Mouse (Mus musculus): ENCODE measurements around the gene Tubd1. TPM values are rescaled to one million over a fixed set of nuclear protein-coding genes. Genes with fewer than 3 reads are reported as not detected.

The Tubd1 gene
- polyA plus RNA-seq, 1 experiment from 2014 or later, result 7.7 TPM

DNA sequence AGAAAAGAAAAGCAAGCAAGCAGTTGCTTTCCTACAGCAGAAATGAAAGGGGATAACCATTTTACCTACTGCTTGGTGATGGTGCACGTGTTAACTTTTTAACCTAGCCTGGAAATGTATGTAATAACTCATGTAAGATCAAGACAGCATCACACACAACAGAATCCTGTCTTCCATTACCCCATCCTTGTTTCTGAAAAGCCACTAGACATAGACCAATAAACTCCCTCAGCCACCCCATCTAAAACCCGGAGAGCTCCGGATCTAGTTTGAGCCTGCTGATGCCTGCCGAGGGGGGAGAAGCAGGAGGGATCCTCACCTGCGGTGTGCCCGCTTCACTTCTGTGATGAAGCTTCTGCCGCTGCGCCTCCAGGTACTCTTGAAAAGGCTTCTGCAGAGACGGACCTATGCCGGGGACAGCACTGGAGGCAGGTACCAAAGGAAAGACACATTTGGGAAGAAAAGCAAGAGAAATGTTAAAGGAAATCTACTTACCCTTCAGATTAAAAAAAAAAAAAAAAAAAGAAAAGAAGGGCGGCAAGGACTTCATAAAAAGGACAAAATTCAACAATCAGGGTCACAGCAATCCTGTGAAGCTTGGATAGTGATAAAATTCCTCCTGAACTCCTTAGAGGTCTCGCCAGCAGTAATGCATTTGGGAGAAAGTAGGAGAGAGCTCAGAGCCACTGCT is 41.5 kb downstream of the Tubd1 start:
- no peaks in the 10 kb centered on the region for H3K9me3 ChIP-seq (ENCODE audit: control insufficient read depth, low read length)
- no peak for ATAC-seq
- peak overlapping the region; percentile 22; the same call in 1 of the 2 replicates for H3K4me3 ChIP-seq (ENCODE audit: low read length)
- no peaks in the 10 kb centered on the region for H3K36me3 ChIP-seq (ENCODE audit: control insufficient read depth, insufficient read depth, low read length)
- no peak overlapping the region for H3K27ac ChIP-seq (ENCODE audit: low read depth, low read length)
- H3K4me1 ChIP-seq (ENCODE audit: control insufficient read depth, insufficient read depth, low read depth, low read length), result no peaks in the 10 kb centered on the region
- no peaks in the 10 kb centered on the region for H3K27me3 ChIP-seq (replicated peaks; ENCODE audit: control insufficient read depth, insufficient read depth, low read length)
- no peak overlapping the region for H3K9ac ChIP-seq (ENCODE audit: low read depth, low read length)
- whole genome bisulfite sequencing, result 29% methylated on average over 12 of the region's 12 CpGs
- H3K4me2 ChIP-seq (ENCODE audit: low read length), result peak overlapping the region; percentile 37

DNA sequence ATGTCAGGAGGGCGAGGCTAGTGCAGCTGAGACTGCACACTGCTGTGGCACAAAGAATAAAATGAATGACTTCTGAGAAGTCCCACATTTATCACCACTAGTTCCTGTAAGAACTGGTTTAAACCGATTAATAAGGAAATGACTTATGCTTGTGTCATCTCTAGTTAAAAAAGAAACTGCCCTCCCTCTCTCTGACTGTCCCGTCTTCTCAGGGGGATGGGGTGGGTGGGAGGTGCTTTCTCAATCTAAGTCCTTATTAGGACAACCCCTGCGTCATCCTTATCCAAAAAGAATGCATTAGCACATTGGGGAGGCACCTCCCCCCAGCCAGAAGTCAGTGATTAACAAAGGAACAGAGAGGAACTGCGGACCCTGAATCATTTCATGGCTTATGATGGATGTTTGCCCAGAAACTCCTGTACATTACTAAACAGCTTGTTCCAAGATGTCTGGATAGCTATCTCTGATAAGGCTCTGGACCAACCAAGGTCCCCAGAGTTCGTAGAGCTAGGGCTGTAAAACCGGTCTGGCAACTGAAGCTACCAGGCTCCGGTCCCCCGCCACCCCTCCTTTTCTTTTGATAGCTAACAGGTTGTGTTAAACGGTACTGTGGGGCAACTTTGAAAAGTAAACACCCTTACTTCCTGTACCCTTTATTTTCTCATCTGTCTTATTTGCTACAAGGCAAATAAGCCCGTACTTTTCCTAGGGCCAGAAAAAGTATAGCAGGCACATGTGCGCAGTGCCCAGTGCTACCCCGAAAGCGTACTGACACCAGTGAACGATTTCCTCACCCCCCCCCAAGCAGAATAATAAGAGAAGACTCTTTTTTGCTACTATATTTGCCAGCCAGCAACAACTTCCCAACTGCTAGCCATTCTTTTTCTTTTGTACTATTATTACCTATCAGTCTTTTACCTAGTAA is 42.3 kb downstream of the Tubd1 start:
- H3K4me2 ChIP-seq (ENCODE audit: low read length), result peak overlapping the region; percentile 37
- H3K27me3 ChIP-seq (replicated peaks; ENCODE audit: control insufficient read depth, insufficient read depth, low read length), result no peaks in the 10 kb centered on the region
- 14% methylated on average over 15 of the region's 15 CpGs for WGBS
- no peaks in the 10 kb centered on the region for H3K4me1 ChIP-seq (ENCODE audit: control insufficient read depth, insufficient read depth, low read depth, low read length)
- no peak overlapping the region for H3K27ac ChIP-seq (ENCODE audit: low read depth, low read length)
- H3K9ac ChIP-seq (ENCODE audit: low read depth, low read length), result no peak overlapping the region
- no peaks in the 10 kb centered on the region for H3K36me3 ChIP-seq (ENCODE audit: control insufficient read depth, insufficient read depth, low read length)
- H3K9me3 ChIP-seq (ENCODE audit: control insufficient read depth, low read length), result no peaks in the 10 kb centered on the region
- peak overlapping the region; percentile 1 for H3K4me3 ChIP-seq (ENCODE audit: low read length)
- ATAC-seq, result no peak

DNA sequence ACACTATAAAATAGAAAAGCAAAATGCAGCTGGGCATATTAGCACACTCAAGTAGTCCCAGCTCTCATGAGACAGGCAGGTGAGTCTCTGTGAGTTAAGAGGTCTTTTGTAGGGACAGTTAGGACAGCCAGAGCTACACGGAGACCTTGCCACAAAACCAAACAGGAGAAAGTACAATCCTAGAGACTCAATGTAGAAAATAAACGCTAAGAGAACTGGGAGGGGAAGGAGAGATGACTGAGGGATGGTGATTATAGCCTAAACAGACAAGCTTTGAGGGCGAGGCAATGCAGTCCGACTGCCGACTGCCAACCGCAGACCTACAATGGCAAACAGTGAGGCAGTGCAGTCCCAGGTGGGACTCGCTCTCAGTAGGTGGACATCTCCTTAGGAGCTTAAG is 43.0 kb downstream of the Tubd1 start:
- no peaks in the 10 kb centered on the region for H3K9me3 ChIP-seq (ENCODE audit: control insufficient read depth, low read length)
- 51% methylated on average over 7 of the region's 7 CpGs for WGBS
- H3K4me1 ChIP-seq (ENCODE audit: control insufficient read depth, insufficient read depth, low read depth, low read length), result no peaks in the 10 kb centered on the region
- no peak overlapping the region for H3K9ac ChIP-seq (ENCODE audit: low read depth, low read length)
- H3K4me3 ChIP-seq (ENCODE audit: low read length), result no peak overlapping the region
- ATAC-seq, result no peak
- H3K27ac ChIP-seq (ENCODE audit: low read depth, low read length), result no peak overlapping the region
- H3K27me3 ChIP-seq (replicated peaks; ENCODE audit: control insufficient read depth, insufficient read depth, low read length), result no peaks in the 10 kb centered on the region
- H3K4me2 ChIP-seq (ENCODE audit: low read length), result no peak overlapping the region
- no peaks in the 10 kb centered on the region for H3K36me3 ChIP-seq (ENCODE audit: control insufficient read depth, insufficient read depth, low read length)

DNA sequence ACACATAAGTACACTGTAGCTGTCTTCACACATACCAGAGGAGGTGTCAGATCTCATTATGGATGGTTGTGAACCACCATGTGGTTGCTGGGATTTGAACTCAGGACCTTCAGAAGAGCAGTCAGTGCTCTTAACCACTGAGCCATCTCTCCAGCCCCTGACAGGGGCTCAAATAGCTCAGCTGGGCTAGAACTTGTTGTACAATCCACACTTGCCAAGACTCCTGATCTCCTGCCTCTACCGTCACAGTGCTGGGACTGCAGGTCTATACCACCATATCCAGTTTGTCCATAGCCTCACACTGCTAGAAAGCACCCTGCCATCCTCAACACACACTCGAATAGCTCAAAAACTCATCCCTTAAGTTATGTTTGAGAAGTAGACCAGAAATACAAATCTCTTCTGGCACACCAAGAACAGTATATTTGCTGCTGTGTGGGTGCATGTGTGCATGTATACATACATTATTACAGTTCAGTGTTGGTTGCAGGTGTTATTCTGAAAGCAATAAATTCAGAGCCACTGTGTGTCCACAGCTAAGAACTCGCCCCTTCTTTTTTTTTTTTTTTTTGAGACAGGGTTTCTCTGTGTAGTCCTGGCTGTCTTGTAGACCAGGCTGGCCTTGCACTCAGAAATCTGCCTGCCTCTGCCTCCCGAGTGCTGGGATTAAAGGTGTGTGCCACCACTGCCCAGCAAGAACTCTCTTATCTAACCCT is 44.0 kb downstream of the Tubd1 start:
- no peaks in the 10 kb centered on the region for H3K27me3 ChIP-seq (replicated peaks; ENCODE audit: control insufficient read depth, insufficient read depth, low read length)
- ATAC-seq, result no peak
- H3K4me1 ChIP-seq (ENCODE audit: control insufficient read depth, insufficient read depth, low read depth, low read length), result no peaks in the 10 kb centered on the region
- no peak overlapping the region for H3K9ac ChIP-seq (ENCODE audit: low read depth, low read length)
- H3K4me2 ChIP-seq (ENCODE audit: low read length), result no peak overlapping the region
- H3K9me3 ChIP-seq (ENCODE audit: control insufficient read depth, low read length), result no peaks in the 10 kb centered on the region
- no peaks in the 10 kb centered on the region for H3K36me3 ChIP-seq (ENCODE audit: control insufficient read depth, insufficient read depth, low read length)
- no peak overlapping the region for H3K4me3 ChIP-seq (ENCODE audit: low read length)
- 96% methylated on average over 4 of the region's 4 CpGs for WGBS
- no peak overlapping the region for H3K27ac ChIP-seq (ENCODE audit: low read depth, low read length)

DNA sequence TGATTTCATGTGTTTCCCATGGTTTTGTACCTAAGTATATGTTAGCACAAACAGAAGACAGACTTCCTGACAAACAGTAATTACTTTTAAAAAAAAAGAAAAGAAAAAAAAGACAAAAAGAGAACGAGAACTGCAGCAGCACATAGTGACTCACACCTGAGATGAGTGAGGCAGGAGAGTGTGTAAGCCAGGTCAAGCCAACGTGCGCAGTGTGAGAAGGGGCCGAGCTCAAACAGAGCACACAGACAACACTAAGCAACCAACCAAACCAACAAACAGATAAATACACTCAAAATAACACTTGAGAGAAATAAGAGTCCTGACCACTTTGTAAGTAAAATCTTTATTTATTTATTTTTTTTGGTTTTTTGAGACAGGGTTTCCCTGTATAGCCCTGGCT is 45.3 kb downstream of the Tubd1 start:
- no peaks in the 10 kb centered on the region for H3K9me3 ChIP-seq (ENCODE audit: control insufficient read depth, low read length)
- H3K27me3 ChIP-seq (replicated peaks; ENCODE audit: control insufficient read depth, insufficient read depth, low read length), result no peaks in the 10 kb centered on the region
- 90% methylated on average over 4 of the region's 4 CpGs for WGBS
- H3K4me2 ChIP-seq (ENCODE audit: low read length), result no peak overlapping the region
- no peak for ATAC-seq
- H3K9ac ChIP-seq (ENCODE audit: low read depth, low read length), result no peak overlapping the region
- H3K4me3 ChIP-seq (ENCODE audit: low read length), result no peak overlapping the region
- H3K4me1 ChIP-seq (ENCODE audit: control insufficient read depth, insufficient read depth, low read depth, low read length), result no peaks in the 10 kb centered on the region
- H3K36me3 ChIP-seq (ENCODE audit: control insufficient read depth, insufficient read depth, low read length), result no peaks in the 10 kb centered on the region
- no peak overlapping the region for H3K27ac ChIP-seq (ENCODE audit: low read depth, low read length)

DNA sequence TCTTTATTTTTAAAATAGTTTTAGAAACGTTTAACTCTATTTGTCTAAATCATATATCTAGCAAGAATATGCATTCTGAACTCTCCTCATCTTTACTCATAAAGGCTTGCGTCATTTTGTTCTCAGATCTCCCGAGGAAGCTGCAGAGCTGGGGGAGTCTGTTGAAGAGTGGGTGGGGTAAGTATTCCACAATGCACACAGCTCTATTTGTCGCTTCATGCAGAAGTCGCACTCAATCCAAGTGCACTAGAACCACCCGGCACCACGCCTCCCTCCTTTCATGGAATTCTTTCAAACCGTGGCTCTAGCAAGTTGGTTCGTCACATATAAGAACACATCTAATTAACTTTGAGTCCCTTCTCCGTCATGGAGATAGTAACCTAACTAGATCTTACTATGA is 45.8 kb downstream of the Tubd1 start:
- no peaks in the 10 kb centered on the region for H3K4me1 ChIP-seq (ENCODE audit: control insufficient read depth, insufficient read depth, low read depth, low read length)
- H3K27ac ChIP-seq (ENCODE audit: low read depth, low read length), result no peak overlapping the region
- H3K9ac ChIP-seq (ENCODE audit: low read depth, low read length), result no peak overlapping the region
- no peaks in the 10 kb centered on the region for H3K27me3 ChIP-seq (replicated peaks; ENCODE audit: control insufficient read depth, insufficient read depth, low read length)
- no peak for ATAC-seq
- no peaks in the 10 kb centered on the region for H3K9me3 ChIP-seq (ENCODE audit: control insufficient read depth, low read length)
- no peak overlapping the region for H3K4me2 ChIP-seq (ENCODE audit: low read length)
- 85% methylated on average over 10 of the region's 10 CpGs for WGBS
- H3K36me3 ChIP-seq (ENCODE audit: control insufficient read depth, insufficient read depth, low read length), result no peaks in the 10 kb centered on the region
- no peak overlapping the region for H3K4me3 ChIP-seq (ENCODE audit: low read length)

DNA sequence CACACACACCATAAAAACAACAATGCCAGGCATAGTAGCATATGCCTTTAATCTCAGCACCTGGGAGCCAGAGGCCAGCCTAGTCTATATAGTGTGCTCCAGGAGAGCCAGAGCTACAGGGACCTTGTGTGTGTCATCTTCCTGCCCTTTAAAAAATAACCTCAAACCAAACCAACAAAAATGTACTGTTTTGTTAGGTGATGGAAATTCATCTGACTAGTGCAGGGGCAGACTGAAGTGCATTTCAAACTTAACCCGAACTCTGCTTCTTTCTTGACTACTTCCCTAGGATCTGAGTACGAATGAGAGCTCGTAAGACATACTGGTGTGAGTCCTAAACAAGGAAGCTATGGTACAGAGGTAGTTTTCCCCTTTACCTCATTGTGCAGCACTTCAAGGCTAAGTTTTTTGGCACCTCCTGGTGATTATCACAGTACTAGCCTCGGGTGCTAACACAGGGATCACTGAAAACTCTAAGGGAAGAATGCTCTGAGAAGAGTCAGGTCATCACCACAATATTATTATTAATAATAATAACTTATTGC is 46.6 kb downstream of the Tubd1 start:
- WGBS, result 89% methylated on average over 4 of the region's 4 CpGs
- ATAC-seq, result no peak
- Histone ChIP-seq H3K4me3 (ENCODE audit: low read length) (no peak overlapping the region), H3K9ac (ENCODE audit: low read depth, low read length) (no peak overlapping the region), H3K27me3 (replicated peaks; ENCODE audit: control insufficient read depth, insufficient read depth, low read length) (no peaks in the 10 kb centered on the region), H3K4me1 (ENCODE audit: control insufficient read depth, insufficient read depth, low read depth, low read length) (no peaks in the 10 kb centered on the region), H3K9me3 (ENCODE audit: control insufficient read depth, low read length) (no peaks in the 10 kb centered on the region), H3K4me2 (ENCODE audit: low read length) (no peak overlapping the region), H3K36me3 (ENCODE audit: control insufficient read depth, insufficient read depth, low read length) (no peaks in the 10 kb centered on the region), H3K27ac (ENCODE audit: low read depth, low read length) (no peak overlapping the region)

DNA sequence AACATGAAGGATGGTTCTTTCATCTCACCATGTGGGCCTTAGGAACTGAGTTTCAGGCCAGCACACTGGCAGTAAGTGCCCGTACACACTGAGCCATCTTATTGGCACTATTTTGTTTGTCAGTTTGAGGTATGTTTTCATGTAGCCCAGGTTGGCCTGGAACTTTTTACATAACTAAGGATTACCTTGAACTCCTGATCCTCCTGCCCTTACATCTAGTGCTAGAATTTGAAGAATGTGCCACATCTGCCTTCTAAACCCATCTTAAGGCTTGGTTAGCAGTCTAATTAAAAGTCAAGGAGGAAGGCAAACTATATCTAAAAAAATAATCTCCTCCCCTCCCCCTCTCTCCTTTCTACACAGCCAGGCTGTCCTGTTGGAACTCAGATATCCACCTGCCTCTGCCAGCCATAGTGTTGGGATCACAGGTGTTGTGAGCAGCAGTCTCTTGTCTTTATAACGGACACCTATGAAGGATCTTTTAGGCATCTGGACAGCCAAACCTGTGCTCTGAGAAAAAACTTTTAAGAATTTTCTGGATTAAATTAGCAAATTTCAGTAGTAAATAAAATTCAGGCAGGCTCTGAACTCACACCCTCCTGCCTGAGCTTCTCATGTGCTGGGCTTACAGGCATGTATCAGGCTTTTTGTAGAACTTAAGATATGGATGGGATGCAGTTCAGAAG is 47.3 kb downstream of the Tubd1 start:
- Histone ChIP-seq H3K4me2 (ENCODE audit: low read length) (no peak overlapping the region), H3K4me1 (ENCODE audit: control insufficient read depth, insufficient read depth, low read depth, low read length) (no peaks in the 10 kb centered on the region), H3K4me3 (ENCODE audit: low read length) (no peak overlapping the region), H3K27me3 (replicated peaks; ENCODE audit: control insufficient read depth, insufficient read depth, low read length) (no peaks in the 10 kb centered on the region), H3K36me3 (ENCODE audit: control insufficient read depth, insufficient read depth, low read length) (no peaks in the 10 kb centered on the region), H3K9me3 (ENCODE audit: control insufficient read depth, low read length) (no peaks in the 10 kb centered on the region), H3K27ac (ENCODE audit: low read depth, low read length) (no peak overlapping the region), H3K9ac (ENCODE audit: low read depth, low read length) (no peak overlapping the region)
- 81% methylated on average over 2 of the region's 2 CpGs for WGBS
- no peak for ATAC-seq
